22 mouse cellular contexts compared by ENCODE assay signal in genomic region chr11:36332222-36332621, GRCm38 (mm10).
DNase-seq lines count a peak whose midpoint lies in the region; ATAC-seq and TF ChIP-seq lines count a peak whose summit lies in the region.
"Had no signal": no experiment of that assay in that cellular context is flagged by ENCODE, and none has a peak within 500 bp of the region (broad histone marks: within the 10 kb centered on the region; RNA-seq: fewer than 3 reads in every experiment).

No protein-coding gene starts in this region.

- H3K4me3 ChIP-seq in forebrain, embryonic 12.5 days (replicated peaks): no peak overlapping the region
- no peak overlapping the region for H3K4me3 ChIP-seq in forebrain, postnatal 0 days (ENCODE audit: low read depth, low read length)
- no peak overlapping the region for H3K4me3 ChIP-seq in neural tube, embryonic 12.5 days
- H3K4me3 ChIP-seq in hindbrain, embryonic 14.5 days (replicated peaks; ENCODE audit: low read length): no peak overlapping the region
- H3K4me3 ChIP-seq in neural tube, embryonic 14.5 days (ENCODE audit: low read depth, low read length): no peak overlapping the region
- H3K4me3 ChIP-seq: forebrain, embryonic 15.5 days; left cerebral cortex, adult 2 months; limb, embryonic 12.5 days; liver, embryonic 12.5 days; megakaryocyte, embryonic 14.5 days; myocyte had no signal

- no peak overlapping the region for H3K4me2 ChIP-seq in forebrain, embryonic 12.5 days
- H3K4me2 ChIP-seq in forebrain, postnatal 0 days (ENCODE audit: low read depth): no peak overlapping the region
- 0 out of 2 replicates have a peak overlapping the region, but pooled peaks have one; percentile 5 for H3K4me2 ChIP-seq in neural tube, embryonic 12.5 days (replicated peaks)
- H3K4me2 ChIP-seq in hindbrain, embryonic 14.5 days (replicated peaks): 0 out of 2 replicates have a peak overlapping the region, but pooled peaks have one; percentile 1
- H3K4me2 ChIP-seq in neural tube, embryonic 14.5 days (ENCODE audit: low read depth, low read length): no peak overlapping the region
- H3K4me2 ChIP-seq: forebrain, embryonic 15.5 days; heart, embryonic 11.5 days; limb, embryonic 12.5 days; liver, embryonic 12.5 days had no signal

- no peak for TF ChIP-seq CTCF in forebrain, postnatal 0 days (IDR thresholded peaks at IDR 0.05; ENCODE audit: low read depth)

- peaks cover 35% of the 10 kb centered on the region for H3K4me1 ChIP-seq in forebrain, embryonic 12.5 days
- peaks cover 26% of the 10 kb centered on the region for H3K4me1 ChIP-seq in forebrain, postnatal 0 days (ENCODE audit: insufficient read depth)
- peaks cover 6% of the 10 kb centered on the region for H3K4me1 ChIP-seq in neural tube, embryonic 12.5 days
- H3K4me1 ChIP-seq in hindbrain, embryonic 14.5 days (replicated peaks; ENCODE audit: control insufficient read depth, insufficient read depth, low read length): peaks cover 22% of the 10 kb centered on the region
- H3K4me1 ChIP-seq in neural tube, embryonic 14.5 days (ENCODE audit: control insufficient read depth, insufficient read depth, low read length): peaks cover 9% of the 10 kb centered on the region
- H3K4me1 ChIP-seq: liver, embryonic 12.5 days; megakaryocyte, embryonic 14.5 days had no signal

- 66% methylated on average over 12 of the region's 12 CpGs for WGBS in forebrain, embryonic 12.5 days
- WGBS in forebrain, postnatal 0 days: 60% methylated on average over 12 of the region's 12 CpGs
- 54% methylated on average over 12 of the region's 12 CpGs for WGBS in neural tube, embryonic 12.5 days
- 47% methylated on average over 12 of the region's 12 CpGs for WGBS in hindbrain, embryonic 14.5 days
- WGBS in neural tube, embryonic 14.5 days: 38% methylated on average over 12 of the region's 12 CpGs

- H3K9ac ChIP-seq in forebrain, embryonic 12.5 days: no peak overlapping the region
- no peak overlapping the region for H3K9ac ChIP-seq in forebrain, postnatal 0 days
- no peak overlapping the region for H3K9ac ChIP-seq in neural tube, embryonic 12.5 days
- no peak overlapping the region for H3K9ac ChIP-seq in hindbrain, embryonic 14.5 days
- H3K9ac ChIP-seq in neural tube, embryonic 14.5 days (replicated peaks; ENCODE audit: low read depth, low read length): no peak overlapping the region
- H3K9ac ChIP-seq: forebrain, embryonic 15.5 days; limb, embryonic 12.5 days; liver, embryonic 12.5 days had no signal

- no peak for DNase-seq in forebrain, postnatal 0 days
- DNase-seq in neural tube, embryonic 10.5 days (ENCODE audit: extremely low spot score, low spot score): no peak
- no peak for DNase-seq in hindbrain, embryonic 14.5 days (ENCODE audit: low spot score)
- DNase-seq in testis, postnatal 10 days (ENCODE audit: low spot score): no peak
- DNase-seq in adrenal gland, adult 2 months: no peak
- DNase-seq: B cell, adult 2 months; cerebellum, adult 9-10 months; heart, postnatal 10 days; kidney, adult 2 months; kidney, postnatal 10 days; lung, adult 2 months; thymus, postnatal 4 days had no signal

- H3K27me3 ChIP-seq in forebrain, embryonic 12.5 days: no peaks in the 10 kb centered on the region
- H3K27me3 ChIP-seq in forebrain, postnatal 0 days (ENCODE audit: insufficient read depth, low read length): no peaks in the 10 kb centered on the region
- H3K27me3 ChIP-seq in neural tube, embryonic 12.5 days (replicated peaks): no peaks in the 10 kb centered on the region
- H3K27me3 ChIP-seq in hindbrain, embryonic 14.5 days (ENCODE audit: control insufficient read depth, insufficient read depth, low read length): no peaks in the 10 kb centered on the region
- no peaks in the 10 kb centered on the region for H3K27me3 ChIP-seq in neural tube, embryonic 14.5 days (ENCODE audit: control insufficient read depth, insufficient read depth, low read length)
- H3K27me3 ChIP-seq: forebrain, embryonic 15.5 days; limb, embryonic 12.5 days; liver, embryonic 12.5 days; megakaryocyte, embryonic 14.5 days had no signal

- no peak overlapping the region for H3K27ac ChIP-seq in forebrain, embryonic 12.5 days
- H3K27ac ChIP-seq in forebrain, postnatal 0 days (ENCODE audit: low read depth, low read length): no peak overlapping the region
- H3K27ac ChIP-seq in neural tube, embryonic 12.5 days: no peak overlapping the region
- H3K27ac ChIP-seq in hindbrain, embryonic 14.5 days: peak overlapping the region; percentile 26; the same call in 1 of the 2 replicates
- H3K27ac ChIP-seq in neural tube, embryonic 14.5 days (ENCODE audit: low read depth, low read length): no peak overlapping the region
- H3K27ac ChIP-seq: forebrain, embryonic 15.5 days; left cerebral cortex, adult 2 months; limb, embryonic 12.5 days; liver, embryonic 12.5 days had no signal

- ATAC-seq in forebrain, embryonic 12.5 days (ENCODE audit: low FRiP score): peak; percentile 75
- ATAC-seq in forebrain, postnatal 0 days: no peak
- ATAC-seq in neural tube, embryonic 12.5 days (ENCODE audit: low FRiP score, low read depth): 0 out of 2 replicates have a peak, but pooled peaks have one; percentile 66
- peak; percentile 31; the same call in 1 of the 2 replicates for ATAC-seq in hindbrain, embryonic 14.5 days (ENCODE audit: low FRiP score)
- ATAC-seq in neural tube, embryonic 14.5 days (ENCODE audit: low read depth): peak; percentile 44; the same call in 1 of the 2 replicates
- ATAC-seq: forebrain, embryonic 15.5 days; liver, embryonic 12.5 days had no signal

- no peaks in the 10 kb centered on the region for H3K36me3 ChIP-seq in forebrain, embryonic 12.5 days (replicated peaks)
- no peaks in the 10 kb centered on the region for H3K36me3 ChIP-seq in forebrain, postnatal 0 days (ENCODE audit: insufficient read depth)
- H3K36me3 ChIP-seq in neural tube, embryonic 12.5 days: no peaks in the 10 kb centered on the region
- no peaks in the 10 kb centered on the region for H3K36me3 ChIP-seq in hindbrain, embryonic 14.5 days (replicated peaks; ENCODE audit: control insufficient read depth, insufficient read depth)
- H3K36me3 ChIP-seq in neural tube, embryonic 14.5 days (ENCODE audit: control insufficient read depth, insufficient read depth, low read length): no peaks in the 10 kb centered on the region
- H3K36me3 ChIP-seq: forebrain, embryonic 15.5 days; limb, embryonic 12.5 days; liver, embryonic 12.5 days had no signal

- no peaks in the 10 kb centered on the region for H3K9me3 ChIP-seq in forebrain, embryonic 12.5 days
- no peaks in the 10 kb centered on the region for H3K9me3 ChIP-seq in forebrain, postnatal 0 days (ENCODE audit: low read length)
- H3K9me3 ChIP-seq in neural tube, embryonic 12.5 days: no peaks in the 10 kb centered on the region
- no peaks in the 10 kb centered on the region for H3K9me3 ChIP-seq in hindbrain, embryonic 14.5 days (ENCODE audit: control insufficient read depth, low read length)
- no peaks in the 10 kb centered on the region for H3K9me3 ChIP-seq in neural tube, embryonic 14.5 days (ENCODE audit: control insufficient read depth, low read length)
- H3K9me3 ChIP-seq: forebrain, embryonic 15.5 days; limb, embryonic 12.5 days; liver, embryonic 12.5 days had no signal

Comparison
In these comparisons a context has a peak if more than half of its experiments do, and no peak if none do; other contexts are left out.
1. H3K4me2 ChIP-seq: peak in neural tube, embryonic 12.5 days (single experiment) and hindbrain, embryonic 14.5 days (single experiment); none in forebrain, embryonic 12.5 days (single experiment), forebrain, postnatal 0 days (single experiment) and neural tube, embryonic 14.5 days (single experiment).